Mouse (Mus musculus) neural tube, embryonic 11.5 days (tissue): ENCODE measurements at regions not wholly inside any gene's neighbourhood (a gene's known extent, or its start where the extent isn't known, plus 50 kb on each side); places are given as distances from the start of the nearest gene placed in this dataset.
A peak's percentile ranks its signal among the peaks of the same experiment; 100 is the strongest.
"Not testable (repeated sequence)": the region's sequence is repeated elsewhere in the genome, so short reads cannot be mapped to it uniquely, and the experiment has no call there.

Experiments used
- ATAC-seq: fragments of 200-750 bp; cut with Nextera tagmentation; 2 replicates; pipeline ENCODE4 v1.8.0; 2017; ENCODE audit warnings: moderate number of reproducible peaks, mild to moderate bottlenecking, moderate TSS enrichment, moderate library complexity; ENCODE audit not compliant: insufficient read depth, low FRiP score, low TSS enrichment
- DNase-seq: peaks from one replicate; pipeline ENCODE4 v3.0.0-alpha.2; 2015; ENCODE audit warnings: low spot score
- H3K27ac ChIP-seq: fragments of 300-500 bp; sonication (generic); 2 replicates; pipeline ENCODE4 v1.5.1; 2014; ENCODE audit warnings: low read depth, mild to moderate bottlenecking, low read length
- H3K27me3 ChIP-seq: fragments of 300-500 bp; sonication (generic); 2 replicates; pipeline ENCODE4 v1.6.1; 2014; ENCODE audit warnings: mild to moderate bottlenecking, low read length, mixed read lengths; ENCODE audit not compliant: control insufficient read depth, insufficient read depth
- H3K36me3 ChIP-seq: fragments of 300-500 bp; sonication (generic); 2 replicates; pipeline ENCODE4 v1.6.1; 2014; ENCODE audit warnings: mild to moderate bottlenecking, low read length, moderate library complexity, mixed read lengths; ENCODE audit not compliant: control insufficient read depth, insufficient read depth
- H3K4me1 ChIP-seq: fragments of 300-500 bp; sonication (generic); 2 replicates; pipeline ENCODE4 v1.6.1; 2014; ENCODE audit warnings: low read length, mixed read lengths; ENCODE audit not compliant: control insufficient read depth, insufficient read depth
- H3K4me2 ChIP-seq: fragments of 300-500 bp; sonication (generic); 2 replicates; pipeline ENCODE4 v1.6.1; 2014; ENCODE audit warnings: low read depth, mild to moderate bottlenecking, moderate library complexity
- H3K4me3 ChIP-seq: fragments of 300-500 bp; sonication (generic); 2 replicates; pipeline ENCODE4 v1.5.1; 2014; ENCODE audit warnings: low read depth, low read length
- H3K9ac ChIP-seq: fragments of 300-500 bp; sonication (generic); 2 replicates; pipeline ENCODE4 v1.6.1; 2014; ENCODE audit warnings: mild to moderate bottlenecking, low read length
- H3K9me3 ChIP-seq: fragments of 300-500 bp; sonication (generic); 2 replicates; pipeline ENCODE4 v1.6.1; 2016; ENCODE audit warnings: low read length; ENCODE audit not compliant: control insufficient read depth
- WGBS: fragments of 180-500 bp; shearing (Covaris S2); extraction: QIAGEN DNeasy Blood & Tissue Kit; methylation state at CpG from one replicate; pipeline ENCODE4 v1.1.7; 2014; 5-methylcytosine and 5-hydroxymethylcytosine counted together

- Histone ChIP-seq H3K4me3 (no peak overlapping the region), H3K36me3 (no peaks in the 10 kb centered on the region), H3K4me2 (no peak overlapping the region), H3K9me3 (no peaks in the 10 kb centered on the region), H3K27ac (no peak overlapping the region), H3K27me3 (no peaks in the 10 kb centered on the region), H3K4me1 (no peaks in the 10 kb centered on the region), H3K9ac (no peak overlapping the region)
- DNase-seq (no peak), ATAC-seq (no peak)
- 87% methylated on average over 10 of the region's 10 CpGs for WGBS
Measured at GRCm38 (mm10) chr14:120755389-120755788, 155.6 kb upstream of the Ipo5 start.

- 76% methylated on average over 14 of the region's 14 CpGs for WGBS
- H3K27me3 ChIP-seq, result no peaks in the 10 kb centered on the region
- DNase-seq, result no peak
Measured at GRCm38 (mm10) chr14:120758200-120758830, 152.7 kb upstream of the Ipo5 start.

DNA sequence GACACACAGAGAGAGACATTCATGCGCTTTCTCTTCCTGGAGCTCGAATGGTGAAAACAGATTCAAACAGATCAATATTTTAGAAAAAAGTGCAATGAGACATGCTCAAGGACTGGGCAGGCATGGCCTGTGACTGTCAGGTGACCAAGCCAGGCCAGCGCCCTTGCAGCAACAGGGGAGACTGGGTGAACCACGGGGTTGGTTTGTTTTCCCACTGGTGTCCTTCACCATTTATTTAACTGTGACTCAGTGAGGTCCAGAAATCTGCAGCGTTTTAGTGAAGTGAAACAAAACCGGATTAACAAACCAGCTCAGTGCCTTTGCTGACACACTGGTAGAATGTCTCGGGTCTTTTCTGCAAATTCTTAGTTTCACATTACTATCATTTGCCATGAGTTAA lies 148.9 kb upstream of the Ipo5 start:
- DNase-seq, result no peak
- no peaks in the 10 kb centered on the region for H3K9me3 ChIP-seq

More at GRCm38 (mm10) chr14:120758200-120758830, 152.7 kb upstream of the Ipo5 start:
- ATAC-seq, result peak; percentile 25; the same call in 1 of the 2 replicates
- Histone ChIP-seq H3K4me2 (no peak overlapping the region), H3K9ac (no peak overlapping the region), H3K27ac (no peak overlapping the region), H3K4me3 (no peak overlapping the region), H3K4me1 (no peaks in the 10 kb centered on the region), H3K9me3 (no peaks in the 10 kb centered on the region), H3K36me3 (no peaks in the 10 kb centered on the region)

GRCm38 (mm10) chr14:120762733-120763132 lies 148.3 kb upstream of the Ipo5 start:
- DNase-seq (no peak), ATAC-seq (no peak)
- WGBS, result 82% methylated on average over 11 of the region's 11 CpGs

More for the DNA sequence above, 148.9 kb upstream of the Ipo5 start:
- H3K4me2 ChIP-seq, result no peak overlapping the region
- no peaks in the 10 kb centered on the region for H3K4me1 ChIP-seq
- H3K4me3 ChIP-seq, result no peak overlapping the region
- no peak overlapping the region for H3K27ac ChIP-seq
- no peak overlapping the region for H3K9ac ChIP-seq
- H3K27me3 ChIP-seq, result no peaks in the 10 kb centered on the region
- WGBS, result 84% methylated on average over 7 of the region's 7 CpGs
- H3K36me3 ChIP-seq, result no peaks in the 10 kb centered on the region
- ATAC-seq, result no peak

DNA sequence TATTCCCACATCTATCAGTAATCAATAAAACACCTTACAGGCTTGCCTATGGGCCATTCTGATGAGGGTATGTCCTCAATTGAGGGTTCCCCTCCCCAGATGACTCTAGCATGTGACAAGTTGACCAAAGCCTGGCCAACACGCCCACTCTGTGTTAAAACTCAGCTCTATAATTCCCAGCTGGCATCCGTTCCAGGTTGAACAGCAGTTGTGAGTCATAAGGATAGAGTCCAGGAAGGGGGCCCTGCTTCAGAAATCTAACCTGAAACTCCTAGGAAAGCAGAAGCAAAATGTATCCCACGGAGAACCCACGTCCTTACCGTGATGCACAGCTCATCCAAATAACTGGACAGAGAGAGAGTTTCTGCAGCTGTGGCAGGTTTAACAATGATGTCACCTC lies 147.2 kb upstream of the Ipo5 start:
- no peak overlapping the region for H3K27ac ChIP-seq
- 88% methylated on average over 5 of the region's 5 CpGs for WGBS
- H3K4me3 ChIP-seq, result no peak overlapping the region
- ATAC-seq (no peak), DNase-seq (no peak)
- H3K4me2 ChIP-seq, result no peak overlapping the region
- no peaks in the 10 kb centered on the region for H3K9me3 ChIP-seq
- no peak overlapping the region for H3K9ac ChIP-seq
- H3K4me1 ChIP-seq, result no peaks in the 10 kb centered on the region
- no peaks in the 10 kb centered on the region for H3K27me3 ChIP-seq
- H3K36me3 ChIP-seq, result no peaks in the 10 kb centered on the region

More at GRCm38 (mm10) chr14:120762733-120763132, 148.3 kb upstream of the Ipo5 start:
- no peak overlapping the region for H3K9ac ChIP-seq
- H3K4me2 ChIP-seq, result no peak overlapping the region
- no peaks in the 10 kb centered on the region for H3K27me3 ChIP-seq
- no peaks in the 10 kb centered on the region for H3K4me1 ChIP-seq
- no peak overlapping the region for H3K4me3 ChIP-seq
- H3K9me3 ChIP-seq, result no peaks in the 10 kb centered on the region
- H3K27ac ChIP-seq, result no peak overlapping the region
- no peaks in the 10 kb centered on the region for H3K36me3 ChIP-seq

DNA sequence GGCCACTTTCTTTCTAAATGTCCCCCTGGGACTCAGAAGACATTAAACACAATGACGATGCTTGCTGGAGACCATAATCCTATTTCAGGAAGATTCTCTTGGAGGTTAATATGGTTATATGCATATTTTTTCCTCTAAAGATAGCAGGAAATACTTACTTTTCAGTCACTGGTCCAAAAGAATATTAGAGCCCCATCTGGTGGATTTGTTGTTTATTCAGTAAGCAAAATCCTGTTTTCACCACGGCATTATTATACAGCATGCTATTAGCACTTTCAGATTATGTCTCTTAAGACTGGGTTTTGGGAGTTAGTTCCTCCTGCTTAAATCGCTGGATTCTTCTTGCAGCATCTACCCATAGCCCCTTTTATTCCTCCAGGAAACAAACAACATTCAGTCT lies 146.6 kb upstream of the Ipo5 start:
- Histone ChIP-seq H3K4me1 (no peaks in the 10 kb centered on the region), H3K9ac (no peak overlapping the region), H3K4me2 (no peak overlapping the region), H3K4me3 (no peak overlapping the region), H3K27me3 (no peaks in the 10 kb centered on the region), H3K9me3 (no peaks in the 10 kb centered on the region), H3K27ac (no peak overlapping the region), H3K36me3 (no peaks in the 10 kb centered on the region)
- DNase-seq, result no peak
- WGBS, result 83% methylated on average over 3 of the region's 3 CpGs
- no peak for ATAC-seq

DNA sequence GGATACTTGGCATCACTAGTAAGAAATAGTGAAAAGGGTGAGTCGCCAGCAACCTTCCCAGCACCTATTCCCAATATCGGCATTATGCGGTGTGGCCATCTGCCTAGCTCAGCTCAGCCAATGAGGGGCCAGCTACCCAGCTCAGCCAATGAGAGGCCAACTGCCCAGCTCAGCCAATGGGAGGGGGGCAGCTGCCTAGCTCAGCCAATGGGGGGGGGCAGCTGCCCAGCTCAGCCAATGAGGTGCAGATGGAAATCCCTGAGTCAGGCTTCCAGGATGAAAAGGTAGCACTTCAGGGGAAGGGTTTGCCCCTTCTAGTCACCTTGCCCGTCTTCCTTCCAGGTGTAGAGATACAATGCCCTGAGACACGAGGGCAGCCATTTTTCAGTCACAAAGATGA lies 144.6 kb upstream of the Ipo5 start:
- no peak for DNase-seq
- Histone ChIP-seq H3K4me2 (no peak overlapping the region), H3K27ac (no peak overlapping the region), H3K4me3 (no peak overlapping the region), H3K9me3 (no peaks in the 10 kb centered on the region), H3K4me1 (no peaks in the 10 kb centered on the region), H3K36me3 (no peaks in the 10 kb centered on the region), H3K9ac (no peak overlapping the region), H3K27me3 (no peaks in the 10 kb centered on the region)
- no peak for ATAC-seq
- WGBS, result 94% methylated on average over 5 of the region's 5 CpGs

GRCm38 (mm10) chr14:120770579-120770978 lies 140.4 kb upstream of the Ipo5 start:
- Histone ChIP-seq H3K27ac (no peak overlapping the region), H3K4me3 (no peak overlapping the region), H3K4me2 (no peak overlapping the region), H3K9me3 (no peaks in the 10 kb centered on the region), H3K36me3 (no peaks in the 10 kb centered on the region), H3K27me3 (no peaks in the 10 kb centered on the region), H3K9ac (no peak overlapping the region), H3K4me1 (no peaks in the 10 kb centered on the region)
- DNase-seq, result no peak
- no peak for ATAC-seq
- WGBS, result 39% methylated on average over 3 of the region's 3 CpGs

GRCm38 (mm10) chr14:120773001-120773400 lies 138.0 kb upstream of the Ipo5 start:
- not testable (repeated sequence) for H3K9me3 ChIP-seq, H3K27me3 ChIP-seq, H3K4me1 ChIP-seq, H3K9ac ChIP-seq, H3K36me3 ChIP-seq, DNase-seq, ATAC-seq, H3K4me2 ChIP-seq, H3K4me3 ChIP-seq, H3K27ac ChIP-seq
- 90% methylated on average over 3 of the region's 4 CpGs for WGBS
